Comparison of ENCODE assay signal across 8 mouse cellular contexts in genomic region chr12:54985257-54986051, GRCm38 (mm10). TPM values are rescaled to one million over a fixed set of nuclear protein-coding genes. Genes with fewer than 3 reads are reported as not detected.
DNase-seq lines count a peak whose midpoint lies in the region; ATAC-seq and TF ChIP-seq lines count a peak whose summit lies in the region.

No protein-coding gene starts in this region.

- peak; percentile 36; the same call in 1 of the 2 replicates for ATAC-seq in cerebellum, adult (ENCODE audit: insufficient number of reproducible peaks, low FRiP score, low TSS enrichment)
- ATAC-seq in intestine, embryonic 16.5 days: peak; percentile 75
- ATAC-seq in monocyte, adult 5-6 weeks (replicated peaks; ENCODE audit: insufficient number of reproducible peaks, low FRiP score, low TSS enrichment, poor library complexity, severe bottlenecking): 0 out of 2 replicates have a peak, but pooled peaks have one; percentile 6

- H3K4me2 ChIP-seq in intestine, embryonic 16.5 days (ENCODE audit: low read depth, low read length): peak overlapping the region; percentile 81

- H3K27ac ChIP-seq in intestine, embryonic 16.5 days (ENCODE audit: low read length): peak overlapping the region; percentile 94
- H3K27ac ChIP-seq in liver, adult 2 months (replicated peaks; ENCODE audit: insufficient read depth, low read depth, low read length): peak overlapping the region; percentile 67

- no peaks in the 10 kb centered on the region for H3K27me3 ChIP-seq in intestine, embryonic 16.5 days (replicated peaks; ENCODE audit: control insufficient read depth, insufficient read depth, low read length)
- no peaks in the 10 kb centered on the region for H3K27me3 ChIP-seq in liver, adult 2 months (ENCODE audit: control insufficient read depth, insufficient read depth, low read length)

- TF ChIP-seq POLR2A in liver, adult 2 months (IDR thresholded peaks at IDR 0.05; ENCODE audit: extremely low read depth, insufficient read depth, low read length): 0 out of 2 replicates have a peak, but pooled peaks have one; percentile 5

- H3K9ac ChIP-seq in intestine, embryonic 16.5 days (ENCODE audit: low read depth, low read length): peak overlapping the region; percentile 87
- peak overlapping the region; percentile 89 for H3K9ac ChIP-seq in liver, adult 2 months (ENCODE audit: low read depth, low read length)

- H3K9me3 ChIP-seq in intestine, embryonic 16.5 days (ENCODE audit: control insufficient read depth, low read length): no peaks in the 10 kb centered on the region

- peaks cover 11% of the 10 kb centered on the region; the same call in 1 of the 2 replicates for H3K79me2 ChIP-seq in liver, adult 2 months (ENCODE audit: control insufficient read depth, insufficient read depth, low read length)

- no peaks in the 10 kb centered on the region for H3K36me3 ChIP-seq in intestine, embryonic 16.5 days (ENCODE audit: control insufficient read depth, insufficient read depth, low read length)
- no peaks in the 10 kb centered on the region for H3K36me3 ChIP-seq in liver, adult 2 months (ENCODE audit: control insufficient read depth, insufficient read depth, low read length)

- TF ChIP-seq CTCF in liver, adult 2 months (IDR thresholded peaks at IDR 0.05; ENCODE audit: low read depth, low read length): 0 out of 2 replicates have a peak, but pooled peaks have one; percentile 8

- no peak for DNase-seq in cerebellum, adult 9-10 months
- peak; percentile 71 for DNase-seq in embryo, embryonic 10.5 days (ENCODE audit: low spot score)
- DNase-seq in gastrocnemius, postnatal 4 days (ENCODE audit: low spot score in 2 of 2): peak; percentile 48 to 68
- no peak for DNase-seq in liver, adult 2 months (ENCODE audit: extremely low read depth, low read depth, low spot score)
- peak; percentile 69 to 88 for DNase-seq in spleen, postnatal 4 days (ENCODE audit: low spot score in 2 of 2)

- H3K4me1 ChIP-seq in intestine, embryonic 16.5 days (ENCODE audit: control insufficient read depth, insufficient read depth, low read length): peaks cover 4% of the 10 kb centered on the region
- peaks cover 4% of the 10 kb centered on the region for H3K4me1 ChIP-seq in liver, adult 2 months (ENCODE audit: control insufficient read depth, insufficient read depth, low read length)

- under 1% methylated on average over 78 of the region's 117 CpGs for WGBS in intestine, embryonic 16.5 days
- 2% methylated on average over 113 of the region's 117 CpGs for WGBS in liver, adult 2 months

- H3K4me3 ChIP-seq in intestine, embryonic 16.5 days (ENCODE audit: low read length): peak overlapping the region; percentile 78
- peak overlapping the region; percentile 90 for H3K4me3 ChIP-seq in liver, adult 2 months (ENCODE audit: insufficient read depth, low read depth, low read length)

RNA-seq across cellular contexts. Expression of gene Gm20403, which starts 0.9 kb away (rescaled TPM):
- total RNA-seq in gastrocnemius, postnatal 4 days (2021): not detected
- not detected in 2 replicates for polyA plus RNA-seq in intestine, embryonic 16.5 days (2015; fragmentation: Nextera tagmentation; extraction: Ambion mirVana)
- total RNA-seq in liver, adult 2 months (2014; rRNA removed): not detected in 2 replicates
- polyA plus RNA-seq in liver, adult 2 months (2012; rRNA removed): not detected in 2 replicates
- not detected in 3 replicates for total RNA-seq in monocyte, adult 5-6 weeks (2017)

RNA-seq across cellular contexts. Expression of gene Baz1a, which starts 28.7 kb away (rescaled TPM):
- 10 to 100 TPM; 11.4 to 13.4 TPM for total RNA-seq in gastrocnemius, postnatal 4 days (2021)
- polyA plus RNA-seq in intestine, embryonic 16.5 days (2015; fragmentation: Nextera tagmentation; extraction: Ambion mirVana): 17.9 and 19.4 TPM in 2 replicates
- 5.2 and 6.8 TPM in 2 replicates for total RNA-seq in liver, adult 2 months (2014; rRNA removed)
- 1.4 and 1.6 TPM in 2 replicates for polyA plus RNA-seq in liver, adult 2 months (2012; rRNA removed)
- 114 to 140 TPM (median 131 TPM) in 3 replicates for total RNA-seq in monocyte, adult 5-6 weeks (2017)

Comparison
In these comparisons a context has a peak if more than half of its experiments do, and no peak if none do; other contexts are left out.
1. ATAC-seq: peak in every context shown above with its lines; median percentile 75 in intestine, embryonic 16.5 days; 36 in cerebellum, adult; 6 in monocyte, adult 5-6 weeks.
2. DNase-seq: peak in embryo, embryonic 10.5 days (single experiment), gastrocnemius, postnatal 4 days (2 of 2) and spleen, postnatal 4 days (2 of 2); none in cerebellum, adult 9-10 months (single experiment) and liver, adult 2 months (single experiment).